Mouse (Mus musculus) urinary bladder, adult 18-20 months (tissue): ENCODE results near the gene Atxn1.

Experiments
- DNase-seq, 2 experiments: peaks; one replicate each; pipeline ENCODE4 v3.0.0; 2022; ENCODE audit warnings: low spot score in 2 of 2, mixed read lengths in 2 of 2

Gene Atxn1

GRCm38 (mm10) chr13:45636435-45636834 is 328.4 kb downstream of the Atxn1 start:
- no peak for DNase-seq

DNA sequence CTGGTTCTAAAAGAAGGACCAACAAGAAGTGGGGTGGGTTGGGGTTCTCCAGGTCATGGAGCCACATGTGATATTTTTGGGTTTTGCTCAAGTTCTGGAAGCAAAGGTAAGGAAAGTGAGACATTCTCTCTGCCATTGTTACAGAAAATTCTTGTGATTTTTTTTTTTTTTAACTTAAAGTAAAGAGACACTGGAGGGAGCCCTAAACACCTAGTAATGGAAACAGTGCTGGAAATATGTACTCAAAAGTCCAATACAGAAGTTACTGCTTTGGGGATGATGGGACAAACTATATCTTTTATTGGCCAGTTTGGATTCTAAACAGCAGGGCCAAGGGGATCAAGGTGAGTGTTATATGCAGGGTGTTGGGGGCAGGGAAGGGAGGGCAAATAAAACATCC is 330.9 kb downstream of the Atxn1 start:
- DNase-seq: no peak

DNA sequence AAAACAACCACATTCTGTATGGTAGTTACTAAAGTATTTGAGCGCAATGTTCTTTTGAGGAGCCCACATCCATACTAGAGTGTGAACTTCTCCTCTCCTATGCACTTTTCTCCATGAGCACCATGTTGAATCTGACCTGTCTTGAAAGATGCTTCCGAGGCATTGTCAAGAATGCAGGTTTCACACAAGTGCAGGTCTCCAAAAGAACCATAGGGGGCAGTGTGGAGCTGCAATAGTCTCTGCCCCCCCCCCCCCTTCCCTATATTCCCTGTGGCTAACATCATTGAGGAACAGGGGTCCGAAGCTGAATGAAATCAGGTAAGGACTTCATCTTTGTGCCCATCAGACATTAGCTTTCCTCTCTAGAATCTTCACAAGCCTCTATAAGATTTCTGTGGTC is 332.7 kb downstream of the Atxn1 start:
- no peak for DNase-seq

DNA sequence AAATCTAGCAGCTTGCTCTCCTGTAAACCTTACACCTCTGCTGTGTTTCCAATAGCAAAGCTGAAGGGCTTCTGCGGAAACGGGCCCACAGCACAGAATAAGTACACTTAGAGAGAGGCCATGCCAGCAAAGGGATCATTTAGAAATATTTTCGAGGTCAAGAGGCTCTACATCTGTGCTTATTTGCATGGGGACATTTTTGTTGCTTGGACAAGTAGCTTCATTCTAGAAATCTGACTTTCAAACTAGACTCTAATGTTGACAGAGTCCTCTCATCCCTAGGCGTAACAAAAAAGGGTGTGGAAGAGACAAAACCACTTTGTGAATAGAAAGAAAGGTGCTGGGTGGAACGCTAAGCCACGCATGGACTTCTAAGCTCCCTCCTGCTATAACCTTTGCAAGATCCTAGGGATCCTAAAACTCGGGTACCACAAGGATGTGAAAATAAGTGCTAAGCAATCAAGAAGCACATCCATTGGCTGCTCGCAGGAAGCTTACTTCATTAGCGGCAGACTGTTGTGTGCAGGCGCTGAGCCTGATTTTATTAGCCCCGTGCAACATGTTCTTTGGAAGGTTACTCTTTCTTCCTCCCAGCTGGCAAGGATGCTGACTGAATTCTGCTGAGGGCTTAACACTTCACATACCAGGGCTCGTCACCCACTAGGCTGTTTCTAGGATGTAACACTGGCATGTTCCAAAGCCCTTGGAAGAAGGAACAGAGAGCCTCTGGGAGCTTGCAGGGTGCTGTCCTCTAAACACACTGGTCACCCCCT is 334.1 kb downstream of the Atxn1 start:
- DNase-seq: no peak

DNA sequence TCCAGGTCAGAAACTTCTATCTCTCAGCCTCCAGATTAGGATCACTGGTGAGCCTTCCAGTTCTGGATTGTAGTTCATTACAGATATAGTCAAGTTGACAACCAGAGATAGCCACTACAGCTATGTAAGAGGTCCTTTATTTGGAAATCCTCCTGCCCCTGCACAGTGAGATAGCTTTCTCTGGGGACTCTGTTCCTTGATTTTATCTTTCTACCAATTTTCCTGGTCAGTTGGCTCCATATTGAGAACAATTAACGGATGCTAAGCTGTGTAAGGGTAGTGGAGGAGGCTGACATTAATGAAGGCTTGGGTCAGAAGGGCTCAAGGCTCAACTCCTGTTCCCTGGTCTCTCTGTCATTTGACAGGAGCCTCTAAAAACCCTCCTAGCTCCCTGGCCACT is 335.1 kb downstream of the Atxn1 start:
- no peak for DNase-seq

GRCm38 (mm10) chr13:45628341-45628740 is 336.5 kb downstream of the Atxn1 start:
- no peak for DNase-seq

GRCm38 (mm10) chr13:45627206-45627751 is 337.5 kb downstream of the Atxn1 start:
- DNase-seq: no peak

GRCm38 (mm10) chr13:45625740-45626139 is 339.1 kb downstream of the Atxn1 start:
- no peak for DNase-seq

DNA sequence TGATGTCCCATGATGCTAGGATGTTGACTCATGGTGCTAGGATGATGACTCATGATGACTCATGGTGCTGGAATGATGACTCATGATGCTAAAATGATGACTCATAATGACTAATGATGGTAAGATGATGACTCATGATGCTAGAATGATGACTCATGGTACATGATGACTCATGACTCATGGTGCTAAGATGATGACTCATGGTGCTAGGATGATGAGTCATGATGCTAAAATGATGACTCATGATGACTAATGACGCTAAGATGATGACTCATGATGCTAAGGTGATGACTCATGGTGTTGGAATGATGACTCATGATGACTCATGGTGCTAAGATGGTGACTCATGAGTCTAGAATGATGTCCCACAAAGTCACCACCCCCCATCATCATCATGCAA is 341.0 kb downstream of the Atxn1 start:
- DNase-seq: no peak

- no peak for DNase-seq
Observed at GRCm38 (mm10) chr13:45622871-45623546, 341.8 kb downstream of the Atxn1 start.

GRCm38 (mm10) chr13:45620687-45621086 is 344.1 kb downstream of the Atxn1 start:
- DNase-seq: no peak

GRCm38 (mm10) chr13:45620281-45620680 is 344.5 kb downstream of the Atxn1 start:
- DNase-seq: no peak

DNA sequence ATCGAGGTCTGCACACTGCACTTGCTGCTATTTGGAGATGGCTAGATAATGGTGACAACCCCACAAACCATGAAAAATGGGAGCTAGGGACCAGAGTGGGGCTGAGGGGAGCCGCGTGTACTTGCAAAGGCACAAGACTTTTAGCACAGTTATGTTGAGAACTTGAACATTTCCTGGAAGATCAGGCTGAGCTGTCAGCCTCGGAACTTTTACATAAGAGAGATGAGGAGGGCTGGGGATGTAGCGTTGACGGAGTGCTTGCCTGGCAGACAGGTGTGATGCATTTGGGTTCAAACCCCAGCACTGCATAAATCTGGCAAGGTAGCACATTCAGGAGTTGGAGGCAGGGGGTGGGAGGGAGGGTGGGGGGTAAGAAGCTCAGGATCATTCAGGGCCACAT is 346.8 kb downstream of the Atxn1 start:
- no peak for DNase-seq

DNA sequence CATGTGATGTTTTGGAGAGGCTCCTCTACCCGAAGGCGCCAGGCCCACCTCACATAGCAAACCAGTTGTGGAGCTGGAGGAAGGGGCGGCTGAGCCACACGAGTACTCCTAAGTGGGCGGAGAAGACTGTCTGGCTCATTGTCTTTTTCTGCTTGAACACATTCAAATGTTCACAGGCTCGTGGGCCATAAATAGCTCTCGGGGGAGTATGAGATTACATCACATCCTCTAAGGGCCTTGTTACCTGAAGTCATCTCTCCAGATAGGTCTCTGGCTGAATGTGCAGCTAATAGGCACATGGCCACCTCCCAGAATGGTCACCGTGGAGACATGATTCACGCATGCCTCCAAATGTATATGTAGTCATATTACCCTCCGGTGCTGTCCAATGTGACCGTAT is 350.0 kb downstream of the Atxn1 start:
- no peak for DNase-seq

DNA sequence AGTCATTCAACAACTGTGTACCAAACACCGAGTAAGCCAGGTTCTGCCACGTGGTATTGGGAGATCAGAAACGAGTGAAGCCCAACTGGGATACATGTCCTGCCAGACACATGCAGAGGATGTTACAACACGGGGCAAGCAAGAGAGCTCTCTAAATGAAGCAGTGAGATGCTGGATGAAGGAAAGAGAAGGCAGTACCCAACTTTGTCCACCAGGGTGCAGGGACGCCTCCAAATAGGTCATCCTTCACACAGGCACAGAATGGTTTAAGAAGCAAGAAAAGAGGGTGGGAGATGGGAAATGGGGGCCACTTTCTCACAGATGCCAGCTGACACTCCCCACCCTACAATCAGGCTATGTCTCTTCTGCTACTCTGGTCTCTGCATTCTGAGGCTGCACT is 351.5 kb downstream of the Atxn1 start:
- no peak for DNase-seq

- DNase-seq: no peak
Observed at GRCm38 (mm10) chr13:45611554-45611953, 353.3 kb downstream of the Atxn1 start.

DNA sequence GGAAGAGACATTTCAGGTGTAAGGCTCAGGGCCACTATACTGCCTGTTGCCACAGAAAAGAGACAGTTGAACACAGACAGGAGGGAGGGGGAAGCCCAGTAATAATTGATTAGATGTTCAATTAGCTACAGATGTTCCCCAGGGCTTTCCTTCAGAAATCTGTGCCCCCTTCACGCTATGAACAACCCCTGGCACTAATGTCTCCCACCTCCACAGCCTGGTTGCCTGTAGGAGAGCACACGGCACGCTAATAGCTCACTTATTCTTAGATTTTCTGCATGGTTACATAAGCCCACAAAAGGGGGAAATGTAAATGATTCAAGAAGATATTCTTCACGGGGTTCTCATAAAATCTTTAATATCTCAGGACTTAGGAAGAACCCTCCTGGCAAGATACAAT is 355.3 kb downstream of the Atxn1 start:
- no peak for DNase-seq

- DNase-seq: no peak
Observed at GRCm38 (mm10) chr13:45608593-45608992, 356.2 kb downstream of the Atxn1 start.

DNA sequence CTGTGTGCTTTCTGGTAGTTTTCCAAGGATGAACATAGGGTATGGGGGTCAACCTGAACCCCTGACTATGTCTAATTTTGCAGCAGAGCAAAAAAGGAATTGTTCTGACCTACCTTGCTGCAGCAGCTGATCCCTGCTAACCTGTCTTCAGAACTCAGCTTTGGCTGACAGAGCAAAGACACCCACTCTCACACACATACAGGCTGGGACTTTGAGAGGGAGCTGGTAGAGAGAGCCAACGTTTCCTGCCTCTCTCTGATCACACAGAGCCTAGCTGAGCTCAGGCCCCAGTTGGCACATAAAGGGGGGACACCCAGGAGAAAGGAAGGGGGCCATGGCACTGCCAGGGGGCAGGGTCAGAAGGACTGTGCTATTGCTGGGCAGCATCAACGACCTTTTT is 356.9 kb downstream of the Atxn1 start:
- DNase-seq: no peak

DNA sequence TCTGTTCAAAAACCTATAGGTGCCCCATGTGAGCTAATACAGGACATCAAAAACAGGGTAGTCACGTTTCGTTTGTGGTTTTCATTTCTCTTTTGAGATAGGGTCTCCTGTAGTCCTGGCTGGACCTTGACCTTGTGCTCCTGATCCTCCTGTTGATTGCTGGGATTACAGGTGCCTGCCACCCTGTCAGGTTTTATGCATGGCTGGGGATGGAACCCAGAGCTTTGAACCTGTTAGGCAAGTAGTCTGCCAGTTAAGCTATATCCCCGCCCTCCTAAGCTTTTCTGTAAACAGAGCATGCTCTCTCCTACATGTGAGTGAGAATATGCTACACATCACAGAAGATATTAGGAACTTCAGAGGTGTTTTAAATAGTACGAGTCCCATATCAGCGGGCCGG is 361.2 kb downstream of the Atxn1 start:
- no peak for DNase-seq

DNA sequence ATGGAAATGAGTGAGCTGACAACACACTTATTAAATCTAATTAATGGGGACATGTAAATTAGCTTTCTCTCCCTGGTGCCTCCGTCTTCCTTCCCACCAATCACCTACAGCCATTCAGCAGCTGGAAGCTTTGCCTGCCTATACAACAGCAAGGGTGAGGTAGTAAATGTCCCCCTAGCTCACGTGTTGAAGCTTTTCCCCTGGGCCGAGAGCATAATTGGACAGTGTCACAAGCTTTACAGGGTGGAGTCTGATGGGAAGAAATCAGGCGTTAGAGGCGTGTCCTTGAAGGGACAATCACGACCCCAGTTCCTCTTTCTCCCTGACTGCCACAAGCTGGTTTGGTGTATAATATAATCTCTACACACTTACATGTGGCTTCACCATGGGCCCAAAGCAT is 364.4 kb downstream of the Atxn1 start:
- no peak for DNase-seq

- DNase-seq: no peak
Observed at GRCm38 (mm10) chr13:45599831-45600230, 365.0 kb downstream of the Atxn1 start.

GRCm38 (mm10) chr13:45595416-45595815 is 369.4 kb downstream of the Atxn1 start:
- DNase-seq: no peak
